Mouse (Mus musculus) CD4-positive, CD25-positive, alpha-beta regulatory T cell, adult 4 months (primary cell): ENCODE results near the gene Wwox. TPM values are rescaled to one million over a fixed set of nuclear protein-coding genes. Genes with fewer than 3 reads are reported as not detected.

Source experiments
- ATAC-seq: one replicate; pipeline ENCODE4 v1.8.0; 2017
- polyA plus RNA-seq, 2 experiments: library from polyadenylated mRNA; unstranded; fragments of 100-300 nt; shearing (Covaris generic); gene quantifications; one replicate each; pipeline ENCODE4 v1.2.1; 2017

Wwox gene
- polyA plus RNA-seq, 2 experiments from 2014 or later, result 13.6 to 20.6 TPM

GRCm38 (mm10) chr8:114909146-114909545, 469.7 kb downstream of the Wwox start:
- ATAC-seq, result no peak

GRCm38 (mm10) chr8:114911031-114911580, 471.7 kb downstream of the Wwox start:
- no peak for ATAC-seq

- ATAC-seq, result no peak
Observed at GRCm38 (mm10) chr8:114923629-114924028, 484.2 kb downstream of the Wwox start.

DNA sequence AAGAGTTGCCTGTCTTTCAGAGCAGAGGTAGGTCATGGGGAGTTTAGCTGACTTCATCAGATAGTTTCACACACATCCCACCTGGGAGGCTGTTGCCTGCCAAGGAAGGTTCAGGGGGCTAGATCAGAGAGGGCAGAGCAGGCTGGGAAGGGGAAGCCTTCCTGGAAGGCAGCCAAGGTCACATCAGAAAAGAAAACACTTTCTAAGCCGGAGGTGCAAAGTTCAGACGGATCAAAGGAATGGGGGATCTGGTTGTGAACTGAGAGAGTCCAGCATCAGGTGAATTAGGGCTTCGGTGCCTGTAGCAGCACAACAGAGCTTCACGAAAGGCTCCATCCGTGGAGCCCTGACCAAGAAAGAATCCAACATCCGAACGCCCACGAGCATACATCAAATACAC, 488.0 kb downstream of the Wwox start:
- no peak for ATAC-seq

DNA sequence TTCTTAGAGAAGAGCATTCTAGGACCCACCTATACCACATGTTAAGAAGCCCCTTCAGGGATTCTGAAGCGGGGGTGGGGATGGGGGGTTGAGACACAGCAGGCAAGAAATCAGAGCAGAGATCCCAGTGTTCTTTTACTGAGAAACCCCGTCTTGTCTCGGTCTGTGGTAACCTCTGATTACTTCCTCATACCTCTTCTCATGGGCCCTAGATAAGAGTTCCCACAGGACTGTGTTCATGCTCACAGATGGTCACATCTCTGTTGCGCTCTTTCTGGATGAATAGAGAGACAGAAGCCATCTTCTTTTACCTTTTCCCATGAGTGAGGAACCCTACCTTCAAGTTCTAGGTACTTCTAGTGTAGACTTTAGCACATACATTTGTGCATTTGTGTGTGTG, 488.5 kb downstream of the Wwox start:
- no peak for ATAC-seq

GRCm38 (mm10) chr8:114929597-114929996, 490.1 kb downstream of the Wwox start:
- no peak for ATAC-seq

GRCm38 (mm10) chr8:114932071-114932630, 492.7 kb downstream of the Wwox start:
- no peak for ATAC-seq

DNA sequence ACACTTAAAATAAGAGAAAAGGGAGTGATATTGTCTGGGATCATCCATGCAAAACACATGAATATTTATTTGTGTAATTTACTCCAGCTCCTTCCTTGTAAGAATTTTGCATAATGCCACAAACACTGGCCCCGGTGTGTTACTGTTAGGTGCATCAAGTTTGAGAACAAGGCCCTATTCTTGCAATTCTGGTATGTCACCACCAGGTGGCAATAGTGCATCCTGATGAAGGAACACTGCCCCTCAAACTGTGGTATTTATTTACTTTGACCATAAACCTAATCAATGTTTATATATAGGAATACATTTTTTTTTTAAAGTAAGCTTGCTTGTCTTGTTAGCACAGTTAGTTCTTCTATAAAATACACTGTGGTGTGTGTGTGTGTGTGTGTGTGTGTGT, 493.8 kb downstream of the Wwox start:
- ATAC-seq, result peak; percentile 54

- no peak for ATAC-seq
Observed at GRCm38 (mm10) chr8:114936887-114937286, 497.4 kb downstream of the Wwox start.

GRCm38 (mm10) chr8:114939338-114939737, 499.9 kb downstream of the Wwox start:
- no peak for ATAC-seq

GRCm38 (mm10) chr8:114941096-114941495, 501.6 kb downstream of the Wwox start:
- no peak for ATAC-seq

GRCm38 (mm10) chr8:114941644-114942043, 502.2 kb downstream of the Wwox start:
- peak; percentile 53 for ATAC-seq

- ATAC-seq, result no peak
Observed at GRCm38 (mm10) chr8:114947921-114948320, 508.5 kb downstream of the Wwox start.

DNA sequence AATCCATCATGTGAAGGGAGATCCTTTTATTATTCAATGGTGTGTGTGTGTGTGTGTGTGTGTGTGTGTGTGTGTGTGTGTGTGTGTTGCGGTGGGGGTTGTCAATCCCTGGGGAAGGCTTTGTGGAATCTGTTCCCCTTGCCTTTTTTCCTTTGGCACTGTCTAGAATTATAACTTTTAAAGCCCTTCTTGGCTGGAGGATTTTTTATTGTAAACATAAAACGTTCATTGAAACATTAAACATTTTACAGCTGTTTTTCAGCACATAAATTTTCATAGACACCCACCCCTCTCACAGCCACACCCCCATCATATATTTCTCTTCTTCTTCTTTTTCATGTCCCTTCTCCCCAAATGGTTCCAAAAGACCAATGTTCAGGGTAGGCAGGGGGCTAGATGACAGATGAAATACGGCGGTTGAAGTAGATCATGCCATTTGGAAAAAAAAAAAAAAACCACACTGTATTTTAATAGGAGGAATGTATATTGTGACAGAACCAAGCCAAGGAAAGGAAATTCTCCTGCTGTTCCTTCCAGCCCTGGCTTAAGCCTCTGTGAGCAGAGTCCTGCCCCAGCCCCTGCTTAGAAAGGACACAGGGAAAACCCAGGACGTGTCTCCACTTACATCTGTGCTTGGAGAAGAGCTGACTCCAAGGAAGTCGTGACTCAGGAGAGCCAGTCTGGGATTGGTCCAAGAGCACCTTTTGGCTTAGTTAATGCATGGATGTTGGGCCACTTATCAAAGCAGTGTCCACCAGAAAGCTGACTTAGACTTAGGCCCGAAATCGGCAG, 517.1 kb downstream of the Wwox start:
- ATAC-seq, result no peak

- ATAC-seq, result no peak
Observed at GRCm38 (mm10) chr8:114958437-114959107, 519.1 kb downstream of the Wwox start.

- ATAC-seq, result no peak
Observed at GRCm38 (mm10) chr8:114959406-114959805, 520.0 kb downstream of the Wwox start.

DNA sequence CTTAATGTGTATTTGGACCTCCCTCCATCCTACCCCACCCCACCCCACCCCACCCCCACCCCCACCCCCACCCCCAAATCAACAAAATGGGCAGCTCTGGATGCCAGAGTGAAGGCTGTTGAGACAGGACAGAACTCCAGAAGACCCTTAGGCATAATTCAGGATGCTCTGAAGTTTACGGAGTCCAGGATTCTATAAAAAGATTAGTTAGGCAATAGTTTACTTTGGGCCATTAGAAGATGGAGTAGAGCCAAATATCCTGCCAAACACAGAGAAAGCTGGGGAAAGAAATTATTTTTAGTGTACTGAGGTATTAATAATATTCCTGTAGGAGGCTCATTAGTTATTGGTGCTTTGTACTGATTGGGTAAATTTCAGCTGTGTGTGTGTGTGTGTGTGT, 523.0 kb downstream of the Wwox start:
- ATAC-seq, result no peak

GRCm38 (mm10) chr8:114963282-114963681, 523.8 kb downstream of the Wwox start:
- ATAC-seq, result no peak

DNA sequence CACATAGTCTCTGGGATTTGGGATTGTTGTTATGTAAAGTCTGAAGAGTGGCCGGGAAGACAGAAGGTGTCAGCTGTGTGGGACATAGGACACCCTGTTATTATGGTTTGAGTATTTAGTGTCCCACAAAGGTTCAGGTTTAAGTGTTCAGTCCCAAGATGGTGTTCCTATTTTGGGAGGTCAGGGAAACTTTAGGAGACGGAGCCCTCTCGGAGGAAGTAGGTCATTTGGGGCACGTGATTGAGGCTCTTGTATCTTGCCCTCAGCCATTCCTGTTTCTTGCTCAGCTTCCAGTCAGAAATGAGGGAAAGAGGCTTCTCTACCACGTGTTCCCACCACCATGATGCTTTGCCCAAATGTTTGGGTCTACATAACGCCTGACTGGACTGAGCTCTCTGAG, 524.8 kb downstream of the Wwox start:
- ATAC-seq, result no peak

DNA sequence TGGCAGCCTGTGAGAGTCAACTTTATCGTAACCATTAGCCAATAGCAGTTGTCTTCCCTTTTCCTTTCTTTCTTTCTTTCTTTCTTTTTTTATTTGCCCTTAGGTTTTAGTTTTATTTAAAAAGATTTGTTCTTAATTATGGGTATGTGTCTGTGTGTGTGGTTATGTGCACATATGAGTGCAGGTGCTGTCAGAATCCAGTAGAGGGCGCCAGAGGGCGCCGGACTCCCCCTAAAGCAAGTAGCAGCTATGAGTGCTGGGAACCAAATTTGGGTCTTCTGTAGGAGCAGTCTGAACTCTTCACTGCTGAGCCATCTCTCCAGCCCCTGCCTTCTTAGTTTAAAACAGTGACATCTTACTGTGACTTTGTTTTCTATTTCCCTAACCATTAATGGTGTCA, 529.4 kb downstream of the Wwox start:
- no peak for ATAC-seq

GRCm38 (mm10) chr8:114971378-114971777, 531.9 kb downstream of the Wwox start:
- ATAC-seq, result peak; percentile 66

GRCm38 (mm10) chr8:114973002-114973461, 533.6 kb downstream of the Wwox start:
- peak; percentile 70 for ATAC-seq

DNA sequence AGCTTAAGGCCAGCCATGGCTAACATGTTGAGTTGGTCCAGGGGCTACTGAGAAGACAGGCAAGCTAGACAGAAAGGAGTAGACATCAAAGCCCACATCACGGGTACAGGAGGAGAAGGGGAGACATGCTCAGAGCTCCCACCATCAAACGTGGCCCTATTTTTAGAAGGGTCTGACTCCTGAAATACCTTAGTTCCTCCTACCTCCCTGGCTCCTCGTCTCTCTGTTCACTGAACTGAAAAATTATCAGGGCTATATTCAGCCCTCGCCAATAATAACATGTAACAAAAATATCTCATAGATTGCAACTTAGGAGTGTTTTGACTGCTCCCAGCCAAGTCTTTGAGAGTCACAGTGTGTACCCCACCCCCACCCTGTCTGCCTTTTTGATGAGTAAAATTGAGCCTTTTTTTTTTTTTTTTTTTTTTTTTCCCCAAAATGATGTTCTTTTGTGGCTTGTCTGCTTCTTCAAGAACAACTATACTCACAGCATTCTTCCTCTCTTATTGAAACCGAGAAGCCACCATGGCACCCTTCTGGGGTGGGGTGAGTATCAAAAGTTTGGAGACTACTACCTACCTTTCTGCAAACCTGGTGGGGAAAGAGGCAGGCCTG, 535.0 kb downstream of the Wwox start:
- peak; percentile 12 for ATAC-seq
